Mouse (Mus musculus) lung, embryonic 16.5 days (tissue): ENCODE results near the gene Krcc1. TPM values are rescaled to one million over a fixed set of nuclear protein-coding genes. Genes with fewer than 3 reads are reported as not detected.
A peak's percentile ranks its signal among the peaks of the same experiment; 100 is the strongest.

Experiments used
- ATAC-seq: fragments of 200-750 bp; cut with Nextera tagmentation; 2 replicates; pipeline ENCODE4 v1.8.0; 2017; ENCODE audit warnings: low read depth, mild to moderate bottlenecking, moderate library complexity
- H3K27ac ChIP-seq: fragments of 300-500 bp; sonication (generic); 2 replicates; pipeline ENCODE4 v1.5.1; 2014; ENCODE audit warnings: mild to moderate bottlenecking, control low read depth, low read length
- H3K27me3 ChIP-seq: fragments of 300-500 bp; sonication (generic); 2 replicates; pipeline ENCODE4 v1.6.1; 2014; ENCODE audit warnings: low read depth, low read length, mixed read lengths; ENCODE audit not compliant: control insufficient read depth, insufficient read depth
- H3K36me3 ChIP-seq: fragments of 300-500 bp; sonication (generic); 2 replicates; pipeline ENCODE4 v1.6.1; 2014; ENCODE audit warnings: low read length; ENCODE audit not compliant: control insufficient read depth, insufficient read depth
- H3K4me1 ChIP-seq: fragments of 300-500 bp; sonication (generic); replicated peaks from 2 replicates; pipeline ENCODE4 v1.6.1; 2014; ENCODE audit warnings: low read length, mixed read lengths; ENCODE audit not compliant: control insufficient read depth, insufficient read depth
- H3K4me2 ChIP-seq: fragments of 300-500 bp; sonication (generic); 2 replicates; pipeline ENCODE4 v1.6.1; 2014; ENCODE audit warnings: low read depth, low read length, control low read depth
- H3K4me3 ChIP-seq: fragments of 300-500 bp; sonication (generic); 2 replicates; pipeline ENCODE4 v1.5.1; 2014; ENCODE audit warnings: mild to moderate bottlenecking, low read length, control low read depth
- H3K9ac ChIP-seq: fragments of 300-500 bp; sonication (generic); 2 replicates; pipeline ENCODE4 v1.6.1; 2014; ENCODE audit warnings: low read length, control low read depth
- H3K9me3 ChIP-seq: fragments of 300-500 bp; sonication (generic); 2 replicates; pipeline ENCODE4 v1.6.1; 2016; ENCODE audit warnings: low read length; ENCODE audit not compliant: control insufficient read depth
- WGBS: fragments of 180-500 bp; shearing (Covaris S2); extraction: QIAGEN DNeasy Blood & Tissue Kit; methylation state at CpG from one replicate; pipeline ENCODE4 v1.1.7; 2014; 5-methylcytosine and 5-hydroxymethylcytosine counted together
- polyA plus RNA-seq: library from polyadenylated mRNA; unstranded; fragments of >200 nt; fragmentation: Nextera tagmentation; extraction: Ambion mirVana; gene quantifications from 2 replicates; pipeline ENCODE4 v1.2.1, GENCODE M21; 2015

Gene Krcc1
- polyA plus RNA-seq, 1 experiment from 2014 or later = 52.2 TPM

- peak; percentile 29 for ATAC-seq
- H3K9ac ChIP-seq = peak overlapping the region; percentile 37
- peak overlapping the region; percentile 88 for H3K27ac ChIP-seq
- no peaks in the 10 kb centered on the region for H3K9me3 ChIP-seq
- peak overlapping the region; percentile 84 for H3K4me2 ChIP-seq
- no peaks in the 10 kb centered on the region for H3K36me3 ChIP-seq
- H3K4me3 ChIP-seq = peak overlapping the region; percentile 98
- H3K27me3 ChIP-seq = no peaks in the 10 kb centered on the region
- WGBS = under 1% methylated on average over 8 of the region's 8 CpGs
- peaks cover 8% of the 10 kb centered on the region for H3K4me1 ChIP-seq
Measured at GRCm38 (mm10) chr6:71271057-71271388, 454 bp upstream of the Krcc1 start.

GRCm38 (mm10) chr6:71272316-71272741 lies 852 bp downstream of the Krcc1 start:
- ATAC-seq = 0 out of 2 replicates have a peak, but pooled peaks have one; percentile 1
- Histone ChIP-seq H3K27me3 (no peaks in the 10 kb centered on the region), H3K4me2 (peak overlapping the region; percentile 80), H3K4me3 (peak overlapping the region; percentile 98), H3K4me1 (peaks cover 8% of the 10 kb centered on the region), H3K9ac (peak overlapping the region; percentile 100), H3K9me3 (no peaks in the 10 kb centered on the region), H3K27ac (peak overlapping the region; percentile 99), H3K36me3 (no peaks in the 10 kb centered on the region)
- 1% methylated on average over 11 of the region's 11 CpGs for WGBS

GRCm38 (mm10) chr6:71273715-71274114 lies 2.2 kb downstream of the Krcc1 start:
- no peaks in the 10 kb centered on the region for H3K36me3 ChIP-seq
- H3K4me3 ChIP-seq = no peak overlapping the region
- H3K27ac ChIP-seq = no peak overlapping the region
- no peaks in the 10 kb centered on the region for H3K9me3 ChIP-seq
- H3K27me3 ChIP-seq = no peaks in the 10 kb centered on the region
- WGBS = 82% methylated on average over 1 of the region's 1 CpGs
- peaks cover 8% of the 10 kb centered on the region for H3K4me1 ChIP-seq
- ATAC-seq = no peak
- no peak overlapping the region for H3K9ac ChIP-seq
- H3K4me2 ChIP-seq = no peak overlapping the region

GRCm38 (mm10) chr6:71274621-71275020 lies 3.1 kb downstream of the Krcc1 start:
- Histone ChIP-seq H3K9me3 (no peaks in the 10 kb centered on the region), H3K27me3 (no peaks in the 10 kb centered on the region), H3K4me2 (no peak overlapping the region), H3K27ac (no peak overlapping the region), H3K4me1 (peaks cover 8% of the 10 kb centered on the region), H3K36me3 (no peaks in the 10 kb centered on the region), H3K4me3 (no peak overlapping the region), H3K9ac (no peak overlapping the region)
- no peak for ATAC-seq
- WGBS = 74% methylated on average over 1 of the region's 1 CpGs

GRCm38 (mm10) chr6:71279418-71279817 lies 7.9 kb downstream of the Krcc1 start:
- H3K4me3 ChIP-seq = no peak overlapping the region
- 43% methylated on average over 1 of the region's 1 CpGs for WGBS
- no peaks in the 10 kb centered on the region for H3K27me3 ChIP-seq
- H3K36me3 ChIP-seq = peaks cover 4% of the 10 kb centered on the region
- H3K4me2 ChIP-seq = no peak overlapping the region
- H3K27ac ChIP-seq = no peak overlapping the region
- no peak overlapping the region for H3K9ac ChIP-seq
- H3K9me3 ChIP-seq = no peaks in the 10 kb centered on the region
- H3K4me1 ChIP-seq = no peaks in the 10 kb centered on the region; the same call in 1 of the 2 replicates
- ATAC-seq = no peak

- no peak for ATAC-seq
- no peak overlapping the region for H3K4me2 ChIP-seq
- no peak overlapping the region for H3K4me3 ChIP-seq
- H3K9ac ChIP-seq = no peak overlapping the region
- no peaks in the 10 kb centered on the region for H3K36me3 ChIP-seq
- no peaks in the 10 kb centered on the region for H3K9me3 ChIP-seq
- WGBS = 87% methylated on average over 14 of the region's 14 CpGs
- no peaks in the 10 kb centered on the region for H3K27me3 ChIP-seq
- no peak overlapping the region for H3K27ac ChIP-seq
- no peaks in the 10 kb centered on the region for H3K4me1 ChIP-seq
Measured at GRCm38 (mm10) chr6:71293509-71293908, 22.0 kb downstream of the Krcc1 start.

GRCm38 (mm10) chr6:71295303-71295702 lies 23.8 kb downstream of the Krcc1 start:
- Histone ChIP-seq H3K36me3 (no peaks in the 10 kb centered on the region), H3K9ac (no peak overlapping the region), H3K27ac (no peak overlapping the region), H3K27me3 (no peaks in the 10 kb centered on the region), H3K9me3 (no peaks in the 10 kb centered on the region), H3K4me3 (no peak overlapping the region), H3K4me2 (no peak overlapping the region), H3K4me1 (no peaks in the 10 kb centered on the region)
- 69% methylated on average over 6 of the region's 6 CpGs for WGBS
- ATAC-seq = no peak

GRCm38 (mm10) chr6:71298051-71298450 lies 26.6 kb downstream of the Krcc1 start:
- H3K9ac ChIP-seq = no peak overlapping the region
- no peaks in the 10 kb centered on the region for H3K27me3 ChIP-seq
- H3K9me3 ChIP-seq = no peaks in the 10 kb centered on the region
- no peak for ATAC-seq
- no peaks in the 10 kb centered on the region for H3K4me1 ChIP-seq
- WGBS = 65% methylated on average over 2 of the region's 2 CpGs
- no peak overlapping the region for H3K4me3 ChIP-seq
- no peak overlapping the region for H3K4me2 ChIP-seq
- H3K27ac ChIP-seq = no peak overlapping the region
- H3K36me3 ChIP-seq = no peaks in the 10 kb centered on the region

- 46% methylated on average over 3 of the region's 3 CpGs for WGBS
- H3K9me3 ChIP-seq = no peaks in the 10 kb centered on the region
- H3K4me2 ChIP-seq = no peak overlapping the region
- H3K36me3 ChIP-seq = no peaks in the 10 kb centered on the region
- H3K27me3 ChIP-seq = no peaks in the 10 kb centered on the region
- no peaks in the 10 kb centered on the region for H3K4me1 ChIP-seq
- no peak overlapping the region for H3K27ac ChIP-seq
- no peak overlapping the region for H3K4me3 ChIP-seq
- no peak overlapping the region for H3K9ac ChIP-seq
- ATAC-seq = no peak
Measured at GRCm38 (mm10) chr6:71298751-71299150, 27.3 kb downstream of the Krcc1 start.
